Mouse (Mus musculus) testis, postnatal 10 days (tissue): ENCODE data around the gene Cadm4.
A peak's percentile ranks its signal among the peaks of the same experiment; 100 is the strongest.

Source experiments
- DNase-seq: peaks from one replicate; pipeline ENCODE4 v3.0.0; 2021; ENCODE audit warnings: low spot score

The Cadm4 gene

GRCm38 (mm10) chr7:24481474-24482207 lies at the start of gene Cadm4:
Gene Cadm4, plus strand, starts transcription at chr7:24482023.
- peak; percentile 94 for DNase-seq

GRCm38 (mm10) chr7:24435305-24435704 lies 46.5 kb upstream of the Cadm4 start:
- no peak for DNase-seq

GRCm38 (mm10) chr7:24437981-24438380 lies 43.8 kb upstream of the Cadm4 start:
- no peak for DNase-seq

- no peak for DNase-seq
These were observed 42.6 kb upstream of the Cadm4 start for GRCm38 (mm10) chr7:24439191-24439590.

GRCm38 (mm10) chr7:24439891-24440290 lies 41.9 kb upstream of the Cadm4 start:
- DNase-seq = no peak

- DNase-seq = peak; percentile 71
These were observed 40.0 kb upstream of the Cadm4 start for GRCm38 (mm10) chr7:24441785-24442184.

- DNase-seq = no peak
These were observed 39.5 kb upstream of the Cadm4 start for GRCm38 (mm10) chr7:24442313-24442712.

- DNase-seq = no peak
These were observed 36.4 kb upstream of the Cadm4 start for GRCm38 (mm10) chr7:24445266-24445926.

- DNase-seq = no peak
These were observed 35.0 kb upstream of the Cadm4 start for GRCm38 (mm10) chr7:24446697-24447340.

- no peak for DNase-seq
These were observed 32.9 kb upstream of the Cadm4 start for GRCm38 (mm10) chr7:24448782-24449517.

- no peak for DNase-seq
These were observed 31.2 kb upstream of the Cadm4 start for GRCm38 (mm10) chr7:24450585-24451017.

- DNase-seq = no peak
These were observed 29.9 kb upstream of the Cadm4 start, which contains the start of gene Irgc1 for GRCm38 (mm10) chr7:24451855-24452311. Gene Irgc1, minus strand, starts transcription at chr7:24452297.

GRCm38 (mm10) chr7:24454199-24454598 lies 27.6 kb upstream of the Cadm4 start:
- DNase-seq = no peak

GRCm38 (mm10) chr7:24455726-24456125 lies 26.1 kb upstream of the Cadm4 start:
- no peak for DNase-seq

GRCm38 (mm10) chr7:24457726-24458370 lies 24.0 kb upstream of the Cadm4 start:
- DNase-seq = no peak

- no peak for DNase-seq
These were observed 22.4 kb upstream of the Cadm4 start for GRCm38 (mm10) chr7:24459440-24459839.

GRCm38 (mm10) chr7:24459843-24460242 lies 22.0 kb upstream of the Cadm4 start:
- DNase-seq = no peak

GRCm38 (mm10) chr7:24461376-24462051 lies 20.3 kb upstream of the Cadm4 start:
- DNase-seq = no peak

- DNase-seq = no peak
These were observed 19.2 kb upstream of the Cadm4 start, which contains the start of gene Plaur for GRCm38 (mm10) chr7:24462388-24463319. Gene Plaur, plus strand, starts transcription at chr7:24462484.

- DNase-seq = no peak
These were observed 15.0 kb upstream of the Cadm4 start for GRCm38 (mm10) chr7:24466835-24467234.
